Mouse (Mus musculus) liver, embryonic 11.5 days (tissue): ENCODE results near the gene Tut7. TPM values are rescaled to one million over a fixed set of nuclear protein-coding genes. Genes with fewer than 3 reads are reported as not detected.

ENCODE experiments used
- ATAC-seq: fragments of 200-750 bp; cut with Nextera tagmentation; replicated peaks from 2 replicates; pipeline ENCODE4 v1.8.0; 2017; ENCODE audit warnings: moderate number of reproducible peaks, mild to moderate bottlenecking, moderate TSS enrichment, moderate library complexity; ENCODE audit not compliant: low FRiP score
- DNase-seq: peaks from one replicate; pipeline ENCODE4 v3.0.0-alpha.2; 2017; ENCODE audit warnings: low spot score
- H3K27ac ChIP-seq: fragments of 300-500 bp; sonication (generic); 2 replicates; pipeline ENCODE4 v1.5.1; 2014; ENCODE audit warnings: mild to moderate bottlenecking, low read depth, low read length, control low read depth
- H3K27me3 ChIP-seq: fragments of 300-500 bp; sonication (generic); replicated peaks from 2 replicates; pipeline ENCODE4 v1.6.1; 2014; ENCODE audit warnings: low read length, mixed read lengths; ENCODE audit not compliant: control insufficient read depth, insufficient read depth
- H3K36me3 ChIP-seq: fragments of 300-500 bp; sonication (generic); 2 replicates; pipeline ENCODE4 v1.6.1; 2014; ENCODE audit warnings: mild to moderate bottlenecking, low read length, moderate library complexity, mixed read lengths; ENCODE audit not compliant: control insufficient read depth, insufficient read depth
- H3K4me1 ChIP-seq: fragments of 300-500 bp; sonication (generic); replicated peaks from 2 replicates; pipeline ENCODE4 v1.6.1; 2014; ENCODE audit warnings: low read length, mixed read lengths; ENCODE audit not compliant: control insufficient read depth, insufficient read depth
- H3K4me2 ChIP-seq: fragments of 300-500 bp; sonication (generic); 2 replicates; pipeline ENCODE4 v1.6.1; 2014; ENCODE audit warnings: mild to moderate bottlenecking, control low read depth, moderate library complexity
- H3K4me3 ChIP-seq: fragments of 300-500 bp; sonication (generic); 2 replicates; pipeline ENCODE4 v1.5.1; 2014; ENCODE audit warnings: low read depth, low read length, control low read depth
- H3K9ac ChIP-seq: fragments of 300-500 bp; sonication (generic); 2 replicates; pipeline ENCODE4 v1.6.1; 2014; ENCODE audit warnings: low read depth, low read length, control low read depth
- H3K9me3 ChIP-seq: fragments of 300-500 bp; sonication (generic); 2 replicates; pipeline ENCODE4 v1.6.1; 2016; ENCODE audit warnings: low read length, inconsistent platforms, mixed read lengths; ENCODE audit not compliant: control insufficient read depth
- WGBS: fragments of 180-500 bp; shearing (Covaris S2); extraction: QIAGEN DNeasy Blood & Tissue Kit; methylation state at CpG from one replicate; pipeline ENCODE4 v1.1.7; 2014; 5-methylcytosine and 5-hydroxymethylcytosine counted together
- polyA plus RNA-seq: library from polyadenylated mRNA; unstranded; fragments of >200 nt; fragmentation: Nextera tagmentation; extraction: Ambion mirVana; gene quantifications from 2 replicates; pipeline ENCODE4 v1.2.1, GENCODE M21; 2014

The Tut7 gene
- polyA plus RNA-seq, 1 experiment from 2014 or later = 68.2 TPM

GRCm38 (mm10) chr13:59766786-59767515 is 56.0 kb downstream of the Tut7 start:
- Histone ChIP-seq H3K4me2 (peak overlapping the region; percentile 76), H3K9ac (peak overlapping the region; percentile 50), H3K27ac (peak overlapping the region; percentile 56), H3K4me3 (peak overlapping the region; percentile 93), H3K27me3 (no peaks in the 10 kb centered on the region), H3K4me1 (peaks cover 55% of the 10 kb centered on the region), H3K36me3 (peaks cover 9% of the 10 kb centered on the region), H3K9me3 (no peaks in the 10 kb centered on the region)
- 65% methylated on average over 11 of the region's 11 CpGs for WGBS
- no peak for DNase-seq
- no peak for ATAC-seq

- Histone ChIP-seq H3K36me3 (peaks cover 41% of the 10 kb centered on the region), H3K9me3 (no peaks in the 10 kb centered on the region), H3K4me1 (peaks cover 40% of the 10 kb centered on the region), H3K4me2 (peak overlapping the region; percentile 18; the same call in 1 of the 2 replicates), H3K27me3 (no peaks in the 10 kb centered on the region), H3K27ac (peak overlapping the region; percentile 46; the same call in 1 of the 2 replicates), H3K4me3 (no peak overlapping the region), H3K9ac (no peak overlapping the region)
- WGBS = 72% methylated on average over 7 of the region's 7 CpGs
- DNase-seq (no peak), ATAC-seq (peak; percentile 77)
These were observed 60.2 kb downstream of the Tut7 start for GRCm38 (mm10) chr13:59762791-59763190.

GRCm38 (mm10) chr13:59756906-59757305 is 66.0 kb downstream of the Tut7 start:
- Histone ChIP-seq H3K4me2 (no peak overlapping the region), H3K4me3 (no peak overlapping the region), H3K36me3 (peaks cover 53% of the 10 kb centered on the region), H3K9me3 (0 out of 2 replicates have a peak, but pooled peaks cover 3% of the 10 kb centered on the region), H3K27me3 (no peaks in the 10 kb centered on the region), H3K9ac (no peak overlapping the region), H3K4me1 (no peaks in the 10 kb centered on the region), H3K27ac (no peak overlapping the region; the same call in 1 of the 2 replicates)
- 85% methylated on average over 7 of the region's 7 CpGs for WGBS
- ATAC-seq (no peak), DNase-seq (no peak)

GRCm38 (mm10) chr13:59750310-59750709 is 72.6 kb downstream of the Tut7 start:
- ATAC-seq (no peak), DNase-seq (no peak)
- Histone ChIP-seq H3K4me2 (no peak overlapping the region), H3K27me3 (no peaks in the 10 kb centered on the region), H3K36me3 (peaks cover 11% of the 10 kb centered on the region; the same call in 1 of the 2 replicates), H3K9ac (no peak overlapping the region), H3K4me3 (no peak overlapping the region), H3K4me1 (no peaks in the 10 kb centered on the region; the same call in 1 of the 2 replicates), H3K27ac (no peak overlapping the region), H3K9me3 (0 out of 2 replicates have a peak, but pooled peaks cover 3% of the 10 kb centered on the region)
- 56% methylated on average over 12 of the region's 12 CpGs for whole genome bisulfite sequencing

- Histone ChIP-seq H3K4me2 (no peak within 1 kb of the TSS), H3K4me3 (no peak within 1 kb of the TSS), H3K9ac (no peak within 1 kb of the TSS), H3K9me3 (no peaks in the 10 kb centered on the region), H3K27ac (no peak within 1 kb of the TSS), H3K4me1 (no peaks in the 10 kb centered on the region; the same call in 1 of the 2 replicates), H3K36me3 (no peaks in the 10 kb centered on the region), H3K27me3 (no peaks in the 10 kb centered on the region)
- 88% methylated on average over 9 of the region's 9 CpGs for WGBS
- ATAC-seq (no peak), DNase-seq (no peak)
These were observed 76.2 kb downstream of the Tut7 start, which contains the start of gene 1700014D04Rik for GRCm38 (mm10) chr13:59746711-59747110. Gene 1700014D04Rik, minus strand, starts transcription at chr13:59746752.

- H3K9ac ChIP-seq = no peak overlapping the region
- 78% methylated on average over 5 of the region's 6 CpGs for WGBS
- no peaks in the 10 kb centered on the region; the same call in 1 of the 2 replicates for H3K4me1 ChIP-seq
- DNase-seq (no peak), ATAC-seq (no peak)
- H3K36me3 ChIP-seq = no peaks in the 10 kb centered on the region
- H3K9me3 ChIP-seq = no peaks in the 10 kb centered on the region
- no peak overlapping the region for H3K4me2 ChIP-seq
- no peaks in the 10 kb centered on the region for H3K27me3 ChIP-seq
- no peak overlapping the region for H3K4me3 ChIP-seq
- no peak overlapping the region for H3K27ac ChIP-seq
These were observed 76.8 kb downstream of the Tut7 start for GRCm38 (mm10) chr13:59746164-59746563.

- H3K9me3 ChIP-seq = no peaks in the 10 kb centered on the region
- H3K27me3 ChIP-seq = no peaks in the 10 kb centered on the region
- ATAC-seq = no peak
- H3K27ac ChIP-seq = no peak overlapping the region
- WGBS = 65% methylated on average over 6 of the region's 6 CpGs
- H3K9ac ChIP-seq = no peak overlapping the region
- H3K4me2 ChIP-seq = no peak overlapping the region
- H3K4me1 ChIP-seq = no peaks in the 10 kb centered on the region
- no peaks in the 10 kb centered on the region for H3K36me3 ChIP-seq
- no peak for DNase-seq
- H3K4me3 ChIP-seq = no peak overlapping the region
These were observed 77.5 kb downstream of the Tut7 start for GRCm38 (mm10) chr13:59745462-59745861.

GRCm38 (mm10) chr13:59741697-59742096 is 81.2 kb downstream of the Tut7 start:
- no peak overlapping the region for H3K4me2 ChIP-seq
- no peak overlapping the region for H3K9ac ChIP-seq
- ATAC-seq (no peak), DNase-seq (no peak)
- H3K4me1 ChIP-seq = peaks cover 12% of the 10 kb centered on the region
- no peaks in the 10 kb centered on the region for H3K27me3 ChIP-seq
- WGBS = 52% methylated on average over 10 of the region's 10 CpGs
- H3K9me3 ChIP-seq = no peaks in the 10 kb centered on the region
- H3K4me3 ChIP-seq = no peak overlapping the region
- H3K36me3 ChIP-seq = no peaks in the 10 kb centered on the region
- H3K27ac ChIP-seq = no peak overlapping the region

- DNase-seq (no peak), ATAC-seq (no peak)
- Histone ChIP-seq H3K27ac (no peak overlapping the region), H3K27me3 (no peaks in the 10 kb centered on the region), H3K4me2 (no peak overlapping the region), H3K4me3 (no peak overlapping the region), H3K9ac (no peak overlapping the region), H3K9me3 (no peaks in the 10 kb centered on the region), H3K4me1 (peaks cover 12% of the 10 kb centered on the region), H3K36me3 (no peaks in the 10 kb centered on the region)
- 89% methylated on average over 11 of the region's 11 CpGs for WGBS
These were observed 81.9 kb downstream of the Tut7 start for GRCm38 (mm10) chr13:59741096-59741495.
